Mouse (Mus musculus): ENCODE measurements around the gene Il10rb.

Gene Il10rb

DNA sequence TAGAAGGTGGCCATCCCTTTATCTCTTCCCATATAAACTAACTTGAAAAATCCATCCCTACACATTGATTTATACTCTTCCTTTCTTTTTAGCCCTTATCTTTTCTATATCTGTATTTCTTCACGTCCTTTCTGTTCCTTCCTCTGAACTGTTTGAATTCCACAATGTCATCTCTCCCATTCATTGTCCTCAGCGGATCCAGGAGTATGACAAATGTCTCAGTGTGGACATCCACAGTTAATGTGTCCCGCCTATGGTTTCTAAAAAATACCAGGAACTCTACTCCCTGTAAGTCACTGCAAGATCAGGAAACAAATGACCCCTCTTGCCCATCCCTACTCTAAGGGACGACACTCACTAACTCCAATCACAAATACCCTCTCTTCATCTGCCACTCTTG is 21.7 kb upstream of the Il10rb start:
- no peak for DNase-seq

DNA sequence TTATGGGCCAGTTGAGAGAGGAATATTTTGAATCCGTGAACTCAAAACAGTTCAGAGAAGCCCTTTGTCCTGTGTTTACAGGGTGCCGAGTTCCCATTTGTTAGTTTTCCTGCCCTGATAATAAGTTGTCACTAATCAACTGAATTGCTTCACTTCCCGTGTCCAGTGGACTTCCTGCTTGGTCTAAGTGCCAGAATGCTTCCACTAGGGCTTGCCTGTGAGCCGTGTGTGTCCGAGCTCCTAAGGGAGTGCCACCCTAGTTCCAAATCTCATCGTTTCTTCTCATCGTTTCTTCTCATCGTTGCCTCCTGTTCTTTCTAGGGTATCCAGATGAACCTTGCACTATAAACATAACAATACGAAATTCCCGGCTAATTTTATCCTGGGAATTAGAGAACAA is 20.3 kb upstream of the Il10rb start:
- no peak for DNase-seq

DNA sequence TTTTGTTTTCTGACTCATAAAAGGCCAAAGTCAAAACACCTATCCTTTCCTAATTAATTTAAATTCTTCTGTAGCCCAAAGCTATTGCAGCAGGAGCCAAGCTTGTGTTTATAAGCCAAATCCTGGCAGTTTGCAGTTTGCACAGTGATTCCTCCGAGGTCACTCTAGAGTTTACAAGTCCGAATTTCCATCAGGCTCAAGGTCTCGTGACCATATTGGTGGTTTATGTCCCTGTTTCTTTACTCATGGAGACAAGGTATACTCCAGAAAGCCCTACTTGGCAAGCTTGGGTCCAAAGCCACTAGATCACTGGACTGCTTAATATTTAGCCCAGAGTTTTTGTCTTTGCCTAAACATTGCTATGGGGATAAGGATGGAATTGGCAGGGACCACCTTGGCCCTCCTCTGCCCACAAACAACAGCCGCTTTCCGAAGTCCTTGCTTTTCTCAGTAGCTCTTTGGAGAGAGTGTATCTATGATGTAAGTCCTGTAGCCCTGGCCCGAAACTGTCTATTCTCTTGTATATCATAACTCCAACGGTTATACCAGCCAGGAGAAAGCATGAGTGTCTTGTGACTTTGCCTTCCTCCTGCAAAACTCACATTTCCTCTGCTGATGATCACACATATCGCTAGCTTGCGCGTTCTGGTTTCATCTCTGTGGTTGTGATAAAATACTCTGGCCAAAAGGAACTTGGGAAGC is 19.4 kb upstream of the Il10rb start:
- no peak for DNase-seq

DNA sequence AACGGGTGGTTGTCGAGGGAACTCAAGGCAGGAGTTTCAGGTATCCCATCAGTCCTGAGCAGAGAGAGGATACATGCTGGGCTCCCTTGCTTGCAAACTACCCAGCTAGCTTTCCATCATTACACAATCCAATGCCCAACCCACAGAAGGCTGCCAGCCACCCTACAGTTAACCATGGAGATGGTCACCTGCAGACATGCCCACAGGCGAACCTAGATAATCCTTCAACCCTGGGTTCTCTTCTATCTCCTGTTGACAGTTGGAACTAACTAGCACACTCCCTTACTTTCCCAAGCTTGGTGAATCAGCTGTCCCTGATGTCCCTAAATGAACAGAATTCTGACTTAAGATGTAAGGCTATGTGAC is 18.9 kb upstream of the Il10rb start:
- no peak for DNase-seq

DNA sequence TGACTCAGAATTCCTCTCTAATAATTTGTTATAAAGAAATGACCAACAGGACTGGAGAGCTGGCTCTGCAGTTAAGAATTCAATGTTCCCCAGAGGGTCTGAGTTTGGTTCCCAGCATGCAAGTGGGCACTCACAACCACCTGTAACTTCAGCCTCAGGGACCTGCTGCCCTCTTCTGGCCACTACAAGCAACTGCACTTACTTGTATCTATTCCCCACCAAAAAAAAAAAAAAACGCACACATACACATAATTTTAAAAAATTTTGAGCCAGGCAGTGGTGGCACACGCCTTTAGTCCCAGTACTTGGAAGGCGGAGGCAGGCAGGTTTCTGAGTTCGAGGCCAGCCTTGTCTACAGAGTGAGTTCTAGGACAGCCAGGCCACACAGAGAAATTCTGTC is 15.9 kb upstream of the Il10rb start:
- DNase-seq: no peak

DNA sequence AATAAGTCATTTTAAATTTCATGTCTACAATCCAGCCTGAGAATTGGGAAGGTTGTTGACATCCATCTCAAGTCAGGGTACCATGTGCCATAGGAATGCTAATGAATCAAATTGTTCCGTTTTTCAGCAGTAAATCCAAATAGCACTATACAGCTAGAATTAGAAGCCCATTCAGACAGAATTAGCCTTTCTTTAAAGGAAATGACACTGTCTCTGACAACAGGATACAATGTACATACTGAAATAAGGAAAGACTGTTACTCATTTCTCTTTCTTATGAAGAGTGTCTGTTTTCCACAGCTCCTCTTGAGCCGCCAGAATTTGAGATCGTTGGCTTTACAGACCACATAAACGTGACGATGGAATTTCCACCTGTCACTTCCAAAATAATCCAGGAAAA is 14.5 kb upstream of the Il10rb start, which contains the start of gene Gm21970:
TSS of gene Gm21970 (plus strand) at position 301 of the 400 bp plus-strand sequence.
- no peak for DNase-seq

DNA sequence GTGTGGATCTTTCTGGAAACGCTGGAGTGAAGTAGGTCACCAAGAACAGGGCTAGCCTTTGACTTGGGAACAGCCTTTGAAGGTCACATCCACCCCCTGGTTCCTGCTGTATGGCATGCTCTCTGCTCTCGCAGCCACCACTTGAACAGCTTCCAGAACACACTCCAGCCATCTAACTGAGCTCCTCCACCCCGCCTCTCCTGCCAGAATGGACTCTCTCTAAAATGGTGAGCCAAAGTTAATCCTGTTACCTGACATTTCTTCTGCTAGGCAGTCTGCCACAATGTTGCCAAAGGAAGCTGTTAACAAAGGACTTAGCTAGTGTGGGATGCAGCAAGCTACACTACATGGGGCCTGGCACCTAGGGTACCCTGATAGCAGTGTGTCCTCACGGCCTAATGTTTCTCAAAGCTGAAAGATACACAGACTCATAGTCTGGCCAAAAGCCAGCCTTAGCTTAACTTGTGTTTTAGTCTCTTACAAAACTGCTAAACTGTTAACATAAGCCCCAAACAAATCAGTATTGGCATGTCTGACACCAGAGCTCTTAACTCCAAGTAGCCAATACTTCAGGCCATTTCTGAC is 11.0 kb upstream of the Il10rb start:
- DNase-seq: no peak

DNA sequence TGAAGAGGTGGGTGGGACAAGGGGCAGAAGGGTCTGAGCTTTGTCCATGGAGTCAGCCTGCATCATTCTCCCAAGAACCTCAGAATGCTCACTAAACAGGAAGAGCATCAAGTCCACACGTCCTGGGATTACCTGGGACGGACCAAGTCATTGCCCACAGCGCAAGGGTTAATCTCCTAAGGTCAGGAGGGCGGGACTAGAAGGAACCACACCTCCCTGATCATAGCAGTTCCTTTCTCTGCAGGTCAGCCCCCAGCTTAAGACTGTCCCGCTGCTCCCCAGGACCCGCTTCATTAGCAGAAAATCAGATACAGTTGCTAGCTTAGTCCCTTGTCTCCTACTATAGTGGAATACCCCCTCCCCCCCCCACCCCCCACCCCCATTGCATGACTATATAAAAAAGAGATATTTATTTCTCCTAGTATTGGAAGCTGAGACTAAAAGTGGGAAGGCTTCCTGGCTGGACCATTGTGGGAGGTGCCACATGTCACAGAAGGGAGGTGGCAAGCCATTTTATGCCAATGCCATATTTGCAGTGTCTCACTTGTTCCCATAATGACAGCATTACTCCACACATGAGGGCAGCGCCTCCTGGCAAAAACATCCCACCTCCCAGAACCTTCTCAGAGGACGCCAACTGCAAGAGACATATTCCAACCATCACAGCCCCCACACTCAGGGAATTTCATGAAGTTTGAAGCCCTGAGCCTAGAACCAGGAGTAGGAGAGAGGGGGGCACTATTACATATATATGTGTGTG is 10.2 kb upstream of the Il10rb start:
- no peak for DNase-seq

DNA sequence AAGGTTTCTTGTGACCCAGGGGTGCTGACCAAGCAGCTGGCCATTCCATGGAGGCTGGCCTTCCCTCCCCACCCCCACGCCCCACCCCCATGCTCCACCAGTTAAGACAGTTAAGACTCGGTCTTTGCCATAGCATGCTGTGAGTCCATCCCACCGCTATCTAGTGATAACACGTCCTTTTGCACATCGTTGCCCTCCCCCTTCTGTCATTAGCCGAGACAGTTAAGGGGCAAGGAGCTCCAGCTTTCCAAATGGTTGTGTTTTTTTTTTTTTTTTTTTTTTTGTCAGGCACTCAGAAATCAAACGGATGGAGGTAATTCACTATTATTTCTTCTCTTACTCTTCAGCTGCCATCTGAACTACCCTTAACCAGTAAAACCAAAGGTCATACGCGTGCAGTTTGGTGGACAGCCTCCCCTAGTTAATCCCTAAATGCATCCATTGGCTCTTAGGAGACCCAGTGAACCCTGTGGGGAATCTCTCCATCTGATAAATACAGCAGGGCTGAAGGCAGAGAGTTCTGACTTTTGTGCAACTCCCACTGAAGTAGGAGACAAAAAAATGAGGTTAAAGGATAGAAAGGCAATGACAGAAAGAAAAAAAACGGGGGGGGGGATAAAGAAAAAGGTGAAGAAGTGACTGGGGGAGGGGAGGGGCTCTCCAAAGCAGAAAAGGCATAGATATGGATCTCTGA is 9.0 kb upstream of the Il10rb start:
- no peak for DNase-seq

DNA sequence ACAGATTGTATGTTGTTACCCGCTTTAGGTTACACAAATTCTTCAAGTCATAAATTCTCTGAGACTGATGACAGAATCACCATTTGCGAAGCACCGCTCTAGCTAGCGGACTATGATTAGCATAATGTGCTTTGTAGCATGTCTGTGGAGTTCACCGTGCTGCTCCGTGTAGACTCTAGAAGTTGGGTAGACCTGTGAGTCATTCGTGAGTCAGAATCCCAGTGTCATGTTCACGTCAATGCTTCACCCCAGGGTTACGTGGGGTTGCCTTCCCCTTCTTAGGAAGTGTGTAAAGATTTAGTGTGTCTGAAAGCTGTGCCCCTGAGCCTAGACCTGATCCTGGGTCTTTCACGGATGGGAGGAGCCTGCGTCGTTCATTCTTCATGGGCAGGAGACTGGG is 7.9 kb upstream of the Il10rb start:
- no peak for DNase-seq

DNA sequence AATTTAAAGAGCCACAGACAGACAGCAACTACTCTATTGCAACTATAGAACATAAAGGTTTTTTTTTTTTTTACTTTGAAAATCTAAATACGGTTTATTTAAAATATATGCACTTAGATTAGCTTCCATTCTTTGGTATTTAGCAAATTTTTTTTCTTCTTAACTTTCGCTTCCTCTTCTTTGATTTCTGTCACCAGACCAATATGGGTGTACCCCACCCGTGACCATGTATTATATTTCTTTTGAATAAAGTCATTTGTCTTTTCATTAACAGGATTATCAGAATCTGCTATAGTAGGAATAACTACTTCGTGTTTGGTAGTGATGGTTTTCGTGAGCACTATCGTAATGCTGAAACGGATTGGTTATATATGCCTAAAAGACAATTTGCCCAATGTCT is 7.0 kb upstream of the Il10rb start:
- DNase-seq: no peak

DNA sequence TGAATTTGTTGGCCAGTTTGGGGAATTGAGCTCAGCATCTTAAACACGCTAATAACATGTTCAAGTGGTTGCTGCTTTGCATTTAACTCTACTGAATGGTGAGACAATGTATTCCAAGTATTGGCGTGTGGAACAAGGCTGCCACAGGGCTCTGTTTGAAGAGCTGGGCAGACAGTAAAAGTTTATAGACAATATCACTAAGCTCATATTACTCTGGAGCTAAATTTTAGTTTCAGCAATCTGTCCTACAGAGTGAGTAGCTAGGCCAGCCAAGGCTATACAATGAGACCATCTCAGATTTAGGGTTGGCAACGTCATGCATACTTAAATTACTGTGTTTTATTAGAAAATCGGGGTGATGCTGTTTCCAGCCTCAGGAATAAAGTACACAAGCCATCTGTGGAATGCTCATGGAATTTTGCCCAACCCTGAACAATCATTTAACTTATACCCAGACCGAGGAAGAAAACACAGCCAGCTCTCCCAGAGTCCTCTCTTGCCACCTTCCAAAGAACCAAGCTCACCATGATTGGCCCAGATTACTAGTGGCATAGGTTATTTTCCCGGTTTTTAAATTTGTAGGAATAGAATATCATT is 4.3 kb upstream of the Il10rb start:
- DNase-seq: no peak

DNA sequence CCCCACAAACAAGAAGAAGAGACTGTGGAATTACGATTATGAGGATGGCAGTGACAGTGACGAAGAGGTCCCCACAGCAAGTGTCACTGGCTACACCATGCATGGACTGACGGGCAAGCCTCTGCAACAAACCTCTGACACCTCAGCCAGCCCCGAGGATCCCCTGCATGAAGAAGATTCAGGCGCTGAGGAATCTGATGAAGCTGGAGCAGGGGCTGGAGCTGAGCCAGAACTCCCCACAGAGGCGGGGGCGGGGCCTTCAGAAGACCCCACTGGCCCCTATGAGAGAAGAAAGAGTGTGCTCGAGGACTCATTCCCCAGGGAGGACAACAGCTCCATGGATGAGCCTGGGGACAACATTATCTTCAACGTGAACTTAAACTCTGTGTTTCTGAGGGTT is 2.2 kb upstream of the Il10rb start:
- no peak for DNase-seq

DNA sequence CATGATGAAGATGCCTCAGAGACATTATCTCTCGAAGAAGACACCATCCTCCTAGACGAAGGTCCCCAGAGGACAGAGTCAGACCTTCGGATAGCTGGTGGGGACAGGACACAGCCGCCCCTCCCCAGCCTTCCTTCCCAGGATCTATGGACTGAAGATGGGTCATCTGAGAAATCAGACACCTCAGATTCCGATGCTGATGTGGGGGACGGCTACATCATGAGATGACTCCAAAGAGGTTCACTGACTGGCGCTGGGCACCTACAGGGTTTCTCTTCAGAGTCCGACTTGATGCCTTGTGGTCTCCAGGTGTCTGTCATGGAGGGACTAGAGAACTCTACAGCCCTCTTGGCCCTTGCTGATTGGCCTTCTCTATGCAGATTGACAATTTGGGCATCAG is 1.8 kb upstream of the Il10rb start:
- DNase-seq: no peak

DNA sequence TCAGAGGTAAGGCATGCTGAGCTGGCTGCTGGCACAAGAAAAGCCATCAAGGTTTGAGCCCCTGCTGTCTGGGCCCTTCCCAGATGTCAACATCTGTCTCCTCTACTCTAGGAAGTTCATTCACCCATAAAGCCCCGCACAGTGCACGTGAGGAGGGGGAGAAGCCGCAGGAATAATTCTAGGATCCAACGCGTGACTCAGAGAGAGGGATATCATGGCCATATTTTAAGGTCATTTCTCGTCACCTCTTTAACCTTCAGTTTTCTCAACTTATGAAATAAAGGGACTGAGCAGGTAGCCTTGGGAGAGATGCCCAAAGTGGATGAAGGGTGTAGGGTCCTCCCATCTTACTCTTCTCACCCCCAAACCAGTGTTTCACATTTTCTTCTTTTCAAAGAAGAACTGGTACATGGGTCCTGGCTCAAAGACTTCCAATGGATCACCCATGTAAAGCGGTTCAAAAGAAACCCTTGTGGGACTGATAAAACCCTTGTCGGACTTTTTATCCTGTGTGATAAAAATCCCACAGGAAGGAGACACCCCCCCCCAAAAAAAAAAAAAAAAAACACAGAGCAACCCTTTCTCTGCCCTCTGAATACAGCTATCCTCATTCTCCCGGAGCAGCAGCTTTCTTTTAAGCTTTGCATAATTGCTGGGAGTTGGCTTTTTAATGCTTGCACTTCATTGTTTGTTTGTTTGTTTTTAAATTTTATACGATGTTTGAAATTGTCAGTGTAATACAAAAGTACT is 961 bp upstream of the Il10rb start:
- no peak for DNase-seq

DNA sequence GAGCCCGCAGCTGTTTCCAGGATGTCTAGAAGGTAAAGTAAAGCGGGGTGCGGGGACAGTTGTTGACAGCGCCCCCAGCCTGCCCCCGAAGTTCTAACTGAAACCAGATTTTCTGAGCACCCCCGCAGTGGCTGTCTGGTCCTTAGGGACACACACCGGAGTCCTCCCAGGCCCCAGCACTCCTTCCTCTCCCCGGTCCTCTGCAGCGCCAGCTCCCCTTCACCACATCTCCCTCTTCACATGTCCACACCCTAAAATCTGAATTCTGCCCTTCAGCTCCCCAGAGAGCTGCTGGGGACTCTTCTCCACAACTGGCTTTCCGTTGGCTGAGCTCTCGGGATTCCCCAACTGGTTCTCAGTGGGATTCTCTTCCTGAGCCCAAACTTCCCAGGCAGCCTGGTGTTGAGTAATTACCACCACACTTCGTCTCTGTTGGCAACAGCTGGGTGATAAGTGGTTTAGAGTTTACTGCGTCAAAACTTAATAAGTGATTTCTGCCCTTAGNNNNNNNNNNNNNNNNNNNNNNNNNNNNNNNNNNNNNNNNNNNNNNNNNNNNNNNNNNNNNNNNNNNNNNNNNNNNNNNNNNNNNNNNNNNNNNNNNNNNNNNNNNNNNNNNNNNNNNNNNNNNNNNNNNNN is 739 bp downstream of the Il10rb start:
- no peak for DNase-seq

DNA sequence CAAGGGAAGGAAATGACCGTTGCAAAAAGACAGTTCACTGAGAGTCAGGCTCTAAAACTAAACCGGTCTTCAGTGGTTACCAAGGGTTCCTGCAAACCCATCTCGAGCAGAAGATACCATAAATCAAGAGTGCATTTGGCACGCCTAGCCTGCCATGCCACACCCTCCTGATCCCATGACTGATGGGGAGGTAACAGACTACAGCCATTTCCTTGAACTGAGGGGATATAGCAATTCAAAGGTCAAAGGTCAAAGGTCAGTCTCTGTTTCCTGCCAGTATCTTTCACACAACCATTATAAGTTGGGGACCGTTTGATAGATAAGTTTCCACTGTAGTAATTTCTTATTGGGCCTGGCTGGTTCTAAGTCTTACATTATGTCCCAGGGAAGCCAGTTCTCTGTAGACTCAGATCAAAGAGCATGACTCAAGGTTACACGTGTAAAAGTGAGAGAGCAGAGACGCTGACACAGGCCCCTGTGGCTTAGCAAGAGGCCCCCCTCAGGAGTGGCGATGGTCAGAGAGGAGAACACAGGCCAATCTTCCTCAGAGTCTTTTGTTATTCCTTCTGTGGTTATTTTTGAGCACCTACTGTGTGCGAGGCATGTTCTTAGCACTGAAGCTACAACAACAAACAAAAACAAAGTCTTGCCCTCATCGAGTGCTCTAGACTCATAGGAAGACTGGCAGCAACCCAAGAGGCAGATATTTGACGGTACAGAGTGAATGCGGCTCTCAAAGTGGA is 7.3 kb downstream of the Il10rb start:
- no peak for DNase-seq

DNA sequence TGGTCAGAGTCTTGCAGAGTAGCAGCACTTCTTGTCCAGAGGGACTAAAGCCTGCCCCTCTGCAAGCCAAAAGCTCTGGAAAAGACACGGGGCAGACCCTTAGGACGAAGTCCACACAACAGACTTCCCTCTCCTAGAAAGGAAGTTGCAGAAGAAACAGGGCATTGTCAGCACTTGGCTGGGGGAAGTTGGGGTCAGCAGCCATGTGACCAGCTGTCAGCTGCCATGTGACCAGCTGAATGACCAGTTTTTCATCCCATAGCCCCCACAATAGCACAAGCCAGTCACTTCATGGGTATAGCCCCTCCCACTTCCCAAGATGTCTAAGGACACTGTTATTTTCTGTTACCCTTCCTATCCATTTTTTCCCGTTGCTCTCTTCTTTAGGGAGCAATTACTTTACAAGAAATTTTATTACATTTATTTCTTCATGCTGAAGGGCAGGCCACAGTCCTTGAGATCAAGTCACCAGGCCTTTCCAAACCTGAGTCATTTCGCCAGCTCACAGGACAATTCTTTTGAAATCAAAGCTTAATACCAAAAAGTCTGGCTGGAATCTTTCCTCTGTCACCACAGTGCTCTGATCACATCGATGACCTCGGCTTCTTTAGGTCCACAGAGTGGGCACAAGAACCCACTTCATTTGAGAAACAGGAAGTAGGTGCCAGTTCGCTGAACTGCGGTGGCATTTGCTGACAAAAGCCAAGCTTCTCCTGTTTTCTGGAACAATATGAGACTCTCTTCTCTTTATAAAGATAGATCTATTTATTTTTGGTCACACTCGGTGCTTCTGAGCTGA is 9.6 kb downstream of the Il10rb start:
- DNase-seq: no peak

DNA sequence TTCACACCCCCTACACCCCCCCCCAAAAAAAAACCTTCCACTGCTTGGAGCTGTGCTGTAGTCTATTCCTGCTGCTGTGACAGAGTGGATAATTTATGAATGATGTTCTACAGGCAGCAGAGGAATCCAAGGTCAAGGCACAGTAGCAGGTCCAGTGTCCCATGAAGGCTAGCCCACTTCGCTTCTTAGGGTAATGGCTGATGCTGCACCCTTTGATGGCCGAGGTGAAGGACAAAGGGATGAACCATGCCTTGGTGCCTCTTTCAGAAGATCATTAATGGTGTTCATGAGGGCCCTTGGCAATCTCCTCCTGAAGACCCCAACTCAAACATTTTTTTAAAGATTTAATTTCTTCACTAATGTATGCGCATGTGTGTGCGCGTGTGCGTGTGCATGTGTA is 10.4 kb downstream of the Il10rb start:
- DNase-seq: no peak

DNA sequence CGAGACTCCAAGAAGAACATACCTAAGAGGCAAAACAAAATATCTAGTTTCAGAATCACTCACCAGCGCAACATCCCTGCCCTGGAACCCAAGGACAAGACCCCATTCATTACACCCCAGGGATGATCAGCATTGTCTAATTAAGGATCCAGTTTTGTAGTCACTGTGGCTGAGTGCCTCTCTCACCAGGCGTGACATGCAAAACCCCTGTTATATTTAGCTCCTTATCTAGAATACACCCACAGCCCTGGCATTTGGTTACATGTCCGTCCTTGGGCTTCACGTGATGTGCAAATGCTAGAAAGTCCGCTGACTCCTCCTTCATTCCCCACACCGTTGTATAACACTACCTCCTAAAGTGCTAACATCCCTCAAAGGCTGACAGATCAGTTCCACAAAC is 11.0 kb downstream of the Il10rb start:
- no peak for DNase-seq

DNA sequence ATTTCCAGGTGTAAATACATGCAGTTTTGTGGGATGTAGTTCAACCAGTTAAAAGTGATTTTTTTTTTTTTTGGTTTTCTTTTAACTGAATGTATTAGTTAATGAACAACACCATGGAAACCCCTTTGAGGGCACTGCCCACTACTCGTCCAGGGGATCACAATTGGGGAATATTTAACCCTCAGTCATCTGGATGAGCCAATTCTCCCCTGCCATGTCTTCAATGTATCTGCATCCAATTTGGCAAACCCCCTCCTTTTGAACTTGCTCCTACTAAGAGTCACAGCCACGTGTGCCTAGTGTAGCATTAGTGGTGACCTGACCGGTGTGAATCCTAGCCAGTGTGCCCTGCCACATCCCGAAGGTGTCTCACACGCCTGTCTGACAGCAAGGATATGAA is 12.6 kb downstream of the Il10rb start:
- DNase-seq: no peak

All from cerebellum, adult 11-12 months (tissue).